Mouse (Mus musculus) ES-E14 (cell line): ENCODE measurements around the gene Lipa.

Experiments used
- CHD2 ChIP-seq: IDR thresholded peaks from 2 replicates; pipeline ENCODE4 v1.6.1; 2014; ENCODE audit warnings: mild to moderate bottlenecking, low read depth, low read length, inconsistent platforms
- MAFK ChIP-seq: IDR thresholded peaks from 2 replicates; pipeline ENCODE4 v1.6.1; 2014; ENCODE audit warnings: mild to moderate bottlenecking, low read depth, low read length, inconsistent platforms; ENCODE audit not compliant: insufficient read depth
- ZC3H11A ChIP-seq: IDR thresholded peaks from 2 replicates; pipeline ENCODE4 v1.6.1; 2012; ENCODE audit warnings: low read depth, mild to moderate bottlenecking, inconsistent platforms, low read length, borderline replicate concordance

DNA sequence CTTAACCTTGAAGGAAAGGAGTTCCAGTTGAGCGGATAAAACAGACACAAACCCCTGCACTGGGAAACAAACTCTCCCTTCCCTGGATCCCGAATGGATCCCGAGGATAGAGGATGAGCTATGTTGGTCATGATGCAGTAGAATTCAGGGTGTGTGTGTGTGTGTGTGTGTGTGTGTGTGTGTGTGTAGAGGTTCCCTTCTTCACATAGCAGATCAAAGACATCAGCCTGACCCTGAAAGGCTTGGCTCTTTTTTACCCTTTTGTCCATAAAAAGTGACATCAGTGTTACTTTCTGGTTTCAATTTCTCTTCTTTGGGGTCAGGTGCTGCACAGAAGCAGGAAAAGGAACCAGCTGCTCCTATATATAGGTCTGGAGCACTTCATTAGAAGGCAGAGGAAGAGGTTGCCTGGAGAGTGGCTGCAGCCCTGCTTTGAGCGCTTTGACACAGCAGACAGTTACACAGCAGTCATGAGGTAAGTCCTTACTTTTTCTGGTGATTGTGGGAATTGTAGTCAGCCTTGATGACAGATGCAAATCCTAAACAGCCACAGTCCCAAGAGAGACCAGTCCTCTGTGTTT is 42.7 kb upstream of the Lipa start:
- no peak for TF ChIP-seq MAFK
- no peak for TF ChIP-seq ZC3H11A
- TF ChIP-seq CHD2 = no peak
